Mouse (Mus musculus): ENCODE measurements at regions not wholly inside any gene's neighbourhood (a gene's known extent, or its start where the extent isn't known, plus 50 kb on each side); places are given as distances from the start of the nearest gene placed in this dataset.
A peak's percentile ranks its signal among the peaks of the same experiment; 100 is the strongest.
"Not testable (repeated sequence)": the region's sequence is repeated elsewhere in the genome, so short reads cannot be mapped to it uniquely, and the experiment has no call there.

DNA sequence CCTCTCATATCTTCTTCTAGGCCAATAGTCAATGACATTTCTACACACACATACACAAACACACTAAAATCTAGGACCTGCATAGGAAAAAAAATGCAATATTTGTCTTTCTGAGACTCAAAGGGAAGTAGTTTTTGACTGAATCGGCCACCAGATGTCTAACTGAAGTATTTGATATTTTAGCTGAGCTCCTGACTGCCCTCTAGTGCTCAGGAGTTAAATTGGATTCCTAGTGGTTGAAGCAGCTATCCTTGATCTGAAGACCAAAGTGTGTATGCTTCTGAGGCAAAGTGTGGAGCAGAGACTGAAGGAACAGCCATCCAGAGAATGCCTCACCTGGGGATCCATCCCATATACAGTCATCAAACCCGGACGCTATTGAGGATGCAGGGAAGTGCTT, 695.4 kb upstream of the Olfr1507 start:
- ATAC-seq (ENCODE audit: low read depth); H3K9ac ChIP-seq; H3K4me3 ChIP-seq (replicated peaks); H3K27ac ChIP-seq; DNase-seq; H3K36me3 ChIP-seq; H3K9me3 ChIP-seq (replicated peaks); H3K4me1 ChIP-seq (replicated peaks); H3K4me2 ChIP-seq; H3K27me3 ChIP-seq: not testable (repeated sequence)
- WGBS (ENCODE audit: insufficient replicate concordance) = no CpG with 5 or more reads among the region's 3 CpGs

DNA sequence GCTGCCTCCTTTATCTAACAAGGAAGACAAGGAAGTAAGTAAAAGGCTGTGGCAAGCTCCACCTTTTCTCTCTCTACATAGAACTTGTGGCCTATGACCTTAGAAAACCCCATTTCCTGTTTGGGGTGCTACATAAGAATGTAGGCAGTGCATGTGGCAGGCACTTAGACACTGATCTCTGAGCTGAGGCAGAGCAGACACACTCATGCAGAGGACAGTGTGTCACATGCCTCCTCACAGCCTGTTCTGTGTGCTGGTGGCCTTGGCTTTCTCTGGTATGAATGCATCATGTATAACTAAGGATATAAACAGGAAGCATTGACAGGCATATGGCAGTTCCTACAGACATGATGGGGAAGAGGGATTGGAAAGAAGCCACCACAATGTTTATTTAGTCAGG, 678.5 kb upstream of the Olfr1507 start:
- ATAC-seq (ENCODE audit: low read depth); H3K9ac ChIP-seq; DNase-seq; H3K4me1 ChIP-seq (replicated peaks); H3K27ac ChIP-seq; H3K27me3 ChIP-seq; H3K36me3 ChIP-seq; H3K9me3 ChIP-seq (replicated peaks); H3K4me2 ChIP-seq; H3K4me3 ChIP-seq (replicated peaks): not testable (repeated sequence)

DNA sequence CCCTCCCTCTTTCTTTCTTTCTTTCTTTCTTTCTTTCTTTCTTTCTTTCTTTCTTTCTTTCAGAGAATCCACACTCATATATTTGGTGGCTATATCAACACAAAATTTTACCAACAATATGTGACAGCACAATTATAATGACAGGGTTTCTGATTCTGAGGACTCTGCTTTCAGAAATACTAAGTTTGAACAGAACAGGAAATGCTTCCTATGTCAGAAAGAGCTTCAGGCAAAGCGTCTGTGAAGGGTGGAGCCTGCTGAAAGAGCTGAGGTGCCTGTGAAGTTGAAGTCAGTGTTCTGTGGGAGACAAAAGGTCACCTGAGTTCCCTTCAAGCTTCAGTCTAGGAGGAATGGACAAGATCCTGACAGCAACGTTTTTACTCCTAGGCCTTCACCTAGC, 670.8 kb upstream of the Olfr1507 start:
- H3K36me3 ChIP-seq; H3K4me3 ChIP-seq (replicated peaks); ATAC-seq (ENCODE audit: low read depth); H3K4me2 ChIP-seq; H3K4me1 ChIP-seq (replicated peaks); DNase-seq; H3K27me3 ChIP-seq; H3K9ac ChIP-seq; H3K27ac ChIP-seq; H3K9me3 ChIP-seq (replicated peaks): not testable (repeated sequence)
- no CpG with 5 or more reads among the region's 2 CpGs for WGBS (ENCODE audit: insufficient replicate concordance)

DNA sequence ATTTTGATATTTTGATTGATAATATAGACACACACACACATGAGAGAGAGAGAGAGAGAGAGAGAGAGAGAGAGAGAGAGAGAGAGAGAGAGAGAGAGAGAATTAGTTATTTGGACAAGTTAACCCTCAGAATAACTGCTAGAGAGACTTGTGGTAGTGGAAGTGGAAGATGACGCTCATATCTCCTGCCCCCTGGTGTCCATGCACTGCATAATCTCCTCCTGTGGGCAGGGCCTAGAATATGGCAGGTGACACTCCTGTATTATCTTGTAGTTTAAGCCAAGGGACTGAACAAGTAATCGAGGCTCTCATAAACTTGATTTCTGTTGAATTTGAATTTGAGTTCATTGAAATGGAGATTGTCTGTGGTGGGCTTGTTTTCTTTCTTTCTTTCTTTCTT, 663.5 kb upstream of the Olfr1507 start:
- H3K9ac ChIP-seq; H3K36me3 ChIP-seq; H3K4me1 ChIP-seq (replicated peaks); H3K4me2 ChIP-seq; DNase-seq; H3K27ac ChIP-seq; H3K9me3 ChIP-seq (replicated peaks); ATAC-seq (ENCODE audit: low read depth); H3K27me3 ChIP-seq; H3K4me3 ChIP-seq (replicated peaks): not testable (repeated sequence)
- WGBS (ENCODE audit: insufficient replicate concordance) = no CpG with 5 or more reads among the region's 2 CpGs

DNA sequence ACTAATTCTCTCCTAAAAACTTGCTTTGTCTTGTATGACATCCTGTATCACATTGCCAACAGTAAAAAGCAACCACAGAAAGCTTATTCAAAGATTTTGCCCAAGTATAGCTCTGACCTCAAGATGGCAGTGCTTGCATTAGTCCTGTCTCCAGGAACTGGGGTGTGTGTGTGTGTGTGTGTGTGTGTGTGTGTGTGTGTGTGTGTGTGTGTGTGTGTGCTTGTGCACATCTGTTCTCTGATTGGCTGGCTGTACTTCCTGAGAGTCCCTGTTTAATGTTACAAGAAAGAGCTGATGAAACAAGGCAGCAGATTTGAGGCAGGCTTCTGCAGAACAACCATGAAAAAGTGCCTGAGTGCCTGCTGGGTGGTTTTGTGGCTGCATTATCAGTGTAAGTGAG, 639.2 kb upstream of the Olfr1507 start:
- H3K9ac ChIP-seq; H3K4me3 ChIP-seq (replicated peaks); H3K27me3 ChIP-seq; ATAC-seq (ENCODE audit: low read depth); DNase-seq; H3K36me3 ChIP-seq; H3K9me3 ChIP-seq (replicated peaks); H3K4me1 ChIP-seq (replicated peaks); H3K27ac ChIP-seq; H3K4me2 ChIP-seq: not testable (repeated sequence)

DNA sequence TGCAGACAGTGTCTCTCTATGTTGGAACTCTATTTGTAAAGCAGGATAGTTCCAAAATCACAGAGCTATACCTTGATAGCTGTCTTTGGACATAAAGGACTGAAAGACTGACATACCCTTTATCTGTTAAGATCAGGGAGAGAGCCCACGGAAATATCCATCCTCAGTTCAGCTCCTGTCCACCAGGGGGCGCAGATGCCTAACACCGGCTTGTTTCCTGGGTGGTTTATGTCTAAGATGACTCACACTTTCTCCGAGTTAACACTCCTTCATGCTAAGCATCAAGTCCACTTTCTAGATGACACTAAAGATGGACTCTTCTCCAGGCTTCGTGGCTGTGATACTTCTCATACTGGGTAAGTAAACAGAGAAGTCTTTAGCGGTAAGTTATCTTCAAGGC, 636.8 kb upstream of the Olfr1507 start:
- ATAC-seq (ENCODE audit: low read depth); DNase-seq; H3K27ac ChIP-seq; H3K27me3 ChIP-seq; H3K9me3 ChIP-seq (replicated peaks); H3K4me2 ChIP-seq; H3K4me1 ChIP-seq (replicated peaks); H3K9ac ChIP-seq; H3K4me3 ChIP-seq (replicated peaks); H3K36me3 ChIP-seq: not testable (repeated sequence)
- WGBS (ENCODE audit: insufficient replicate concordance) = 13% methylated on average over 6 of the region's 6 CpGs

DNA sequence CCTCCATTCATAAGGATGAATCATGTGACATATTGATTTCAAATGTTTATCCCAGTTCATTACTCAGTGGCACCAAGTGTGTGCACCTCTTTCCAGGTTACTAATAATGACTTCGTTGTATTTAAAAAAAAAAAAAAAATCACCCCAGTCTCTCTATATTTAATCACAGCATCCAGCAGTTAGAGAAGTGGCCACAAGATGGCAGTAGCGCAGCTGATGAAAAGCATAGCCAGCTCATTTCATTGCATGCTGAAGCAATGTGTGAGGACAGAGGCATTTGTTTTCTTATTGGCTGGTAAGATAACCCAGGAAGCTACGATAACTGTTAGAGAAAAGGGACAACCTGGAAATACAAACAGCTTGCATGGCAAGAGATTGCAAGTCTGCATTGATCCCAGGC, 626.2 kb upstream of the Olfr1507 start:
- ATAC-seq (ENCODE audit: low read depth); H3K4me2 ChIP-seq; H3K9me3 ChIP-seq (replicated peaks); DNase-seq; H3K9ac ChIP-seq; H3K4me1 ChIP-seq (replicated peaks); H3K27me3 ChIP-seq; H3K27ac ChIP-seq; H3K4me3 ChIP-seq (replicated peaks); H3K36me3 ChIP-seq: not testable (repeated sequence)
- WGBS (ENCODE audit: insufficient replicate concordance) = 19% methylated on average over 2 of the region's 3 CpGs

DNA sequence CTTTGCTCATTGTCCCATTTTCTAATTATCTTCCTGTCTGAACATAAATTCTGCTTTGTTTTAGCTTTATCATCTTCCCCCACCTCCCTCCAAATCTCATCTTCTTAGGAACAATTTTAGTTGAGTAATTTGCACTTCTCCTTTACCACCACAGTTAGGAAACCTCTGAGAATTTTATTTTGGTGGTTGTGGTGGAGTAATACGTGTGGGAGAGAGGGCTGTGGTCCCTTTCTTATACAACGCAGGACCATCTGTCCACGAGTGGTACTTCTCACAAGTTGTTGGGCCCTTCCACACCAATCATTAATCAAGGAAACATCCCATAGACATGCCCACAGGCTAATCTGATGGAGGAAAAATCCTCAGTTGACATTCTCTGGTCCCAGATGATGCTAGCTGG, 614.2 kb upstream of the Olfr1507 start:
- not testable (repeated sequence) for H3K4me2 ChIP-seq; H3K36me3 ChIP-seq; ATAC-seq (ENCODE audit: low read depth); H3K4me3 ChIP-seq (replicated peaks); DNase-seq; H3K9me3 ChIP-seq (replicated peaks); H3K27ac ChIP-seq; H3K27me3 ChIP-seq; H3K4me1 ChIP-seq (replicated peaks); H3K9ac ChIP-seq
- 51% methylated on average over 3 of the region's 3 CpGs for WGBS (ENCODE audit: insufficient replicate concordance)

DNA sequence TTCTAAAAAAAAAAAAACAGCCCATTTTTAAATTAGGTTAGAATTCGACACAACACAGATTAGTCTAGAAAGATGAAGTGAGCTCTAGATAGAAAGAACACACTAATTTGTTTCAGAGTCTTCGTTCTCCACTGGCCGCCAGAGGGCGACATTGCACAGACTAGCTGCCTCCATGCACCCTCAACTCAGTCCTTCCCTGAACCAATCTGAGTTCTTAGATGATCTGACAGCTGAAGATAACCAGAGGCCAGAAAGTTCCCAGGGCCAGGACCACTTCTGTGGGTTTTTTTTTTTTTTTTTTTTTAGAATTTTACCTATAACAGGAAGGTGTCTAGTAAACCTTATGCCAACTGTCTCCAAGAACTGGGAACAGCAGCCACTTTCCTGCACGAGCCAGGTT, 605.8 kb upstream of the Olfr1507 start:
- not testable (repeated sequence) for H3K9ac ChIP-seq; H3K36me3 ChIP-seq; H3K27ac ChIP-seq; ATAC-seq (ENCODE audit: low read depth); H3K4me3 ChIP-seq (replicated peaks); DNase-seq; H3K9me3 ChIP-seq (replicated peaks); H3K4me2 ChIP-seq; H3K4me1 ChIP-seq (replicated peaks); H3K27me3 ChIP-seq
- 11% methylated on average over 5 of the region's 5 CpGs for WGBS (ENCODE audit: insufficient replicate concordance)

DNA sequence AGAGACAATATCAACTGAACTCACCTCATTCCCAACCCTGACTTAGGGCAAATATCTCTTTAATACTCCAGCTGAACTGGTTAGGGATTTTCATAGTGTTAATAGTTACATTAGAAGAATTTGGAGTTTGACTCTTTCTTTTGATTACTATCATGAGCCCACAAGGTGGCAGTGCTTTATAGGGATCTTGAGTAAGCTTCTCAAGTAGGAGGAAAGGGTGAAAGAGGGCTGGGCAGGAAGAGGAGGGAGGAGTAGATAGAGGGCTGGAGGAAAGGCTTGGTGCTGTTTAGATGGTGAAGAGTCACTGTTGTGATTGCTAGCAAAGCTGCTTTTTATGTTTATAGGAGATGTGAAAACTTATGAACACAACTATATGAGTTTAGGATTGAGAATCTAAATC, 595.4 kb upstream of the Olfr1507 start:
- ATAC-seq (ENCODE audit: low read depth); H3K9me3 ChIP-seq (replicated peaks); H3K27ac ChIP-seq; DNase-seq; H3K4me2 ChIP-seq; H3K27me3 ChIP-seq; H3K36me3 ChIP-seq; H3K9ac ChIP-seq; H3K4me3 ChIP-seq (replicated peaks); H3K4me1 ChIP-seq (replicated peaks): not testable (repeated sequence)

DNA sequence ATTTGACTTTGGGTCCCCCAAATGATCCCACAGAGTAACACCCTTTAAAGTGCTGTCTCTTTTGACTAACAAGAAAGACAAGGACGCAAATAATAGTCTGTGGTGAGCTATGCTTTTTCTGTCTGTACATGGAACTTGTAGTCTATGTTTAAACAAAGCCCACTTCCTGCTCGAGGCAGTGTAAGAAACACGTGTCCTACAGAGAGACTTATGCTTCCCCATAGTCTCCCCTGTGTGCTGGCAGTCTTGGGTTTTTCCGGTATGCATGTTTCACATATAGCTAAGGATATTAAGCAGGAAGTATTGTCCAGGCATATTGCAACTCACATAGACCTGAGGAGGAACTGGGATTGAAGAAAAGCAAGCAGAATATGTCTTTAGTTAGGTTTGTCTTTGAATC, 586.3 kb upstream of the Olfr1507 start:
- H3K9me3 ChIP-seq (replicated peaks); H3K36me3 ChIP-seq; H3K4me1 ChIP-seq (replicated peaks); H3K27ac ChIP-seq; H3K4me2 ChIP-seq; H3K9ac ChIP-seq; DNase-seq; ATAC-seq (ENCODE audit: low read depth); H3K27me3 ChIP-seq; H3K4me3 ChIP-seq (replicated peaks): not testable (repeated sequence)
- 22% methylated on average over 4 of the region's 4 CpGs for WGBS (ENCODE audit: insufficient replicate concordance)

DNA sequence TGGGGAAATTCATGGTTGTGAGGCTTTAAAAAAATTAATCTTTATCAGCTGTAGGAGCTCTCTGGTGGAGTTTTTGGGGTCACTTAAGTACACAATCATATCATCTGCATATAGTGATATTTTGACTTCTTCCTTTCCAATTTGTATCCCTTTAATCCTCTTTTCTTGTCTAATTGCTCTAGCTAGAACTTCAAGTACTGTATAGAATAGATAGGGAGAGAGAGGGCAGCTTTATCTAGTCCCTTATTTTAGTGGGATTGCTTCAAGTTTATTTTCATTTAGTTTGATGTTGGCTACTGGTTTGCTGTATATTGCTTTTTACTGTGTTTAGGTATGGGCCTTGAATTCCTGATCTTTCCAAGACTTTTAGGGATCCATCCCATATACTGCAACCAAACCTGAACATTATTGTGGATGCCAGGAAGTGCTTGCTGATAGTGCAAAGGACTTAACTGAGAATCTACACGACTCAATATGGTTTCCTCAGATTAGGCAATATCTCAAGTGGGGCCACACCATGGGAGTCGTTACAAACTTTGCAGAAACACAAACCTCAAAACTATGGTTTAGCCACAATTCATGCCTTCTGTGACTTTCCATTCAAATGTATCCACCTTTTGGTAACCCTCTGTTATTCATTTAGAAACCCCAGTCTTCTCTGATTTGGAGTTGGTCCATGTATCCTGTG, 585.6 kb upstream of the Olfr1507 start:
- not testable (repeated sequence) for H3K4me1 ChIP-seq (replicated peaks); H3K9ac ChIP-seq; H3K9me3 ChIP-seq (replicated peaks); H3K4me3 ChIP-seq (replicated peaks); H3K27me3 ChIP-seq; H3K27ac ChIP-seq; H3K36me3 ChIP-seq; H3K4me2 ChIP-seq; DNase-seq
- WGBS (ENCODE audit: insufficient replicate concordance) = 0% methylated on average over 1 of the region's 2 CpGs
- peak; percentile 97 for ATAC-seq (ENCODE audit: low read depth)

All from liver, embryonic 13.5 days (tissue).